ENCODE assay signal across 16 mouse cellular contexts in genomic region chr13:42498351-42498750, GRCm38 (mm10).
DNase-seq lines count a peak whose midpoint lies in the region; ATAC-seq lines count a peak whose summit lies in the region.
"Had no signal": no experiment of that assay in that cellular context is flagged by ENCODE, and none has a peak within 500 bp of the region (broad histone marks: within the 10 kb centered on the region; RNA-seq: fewer than 3 reads in every experiment).

No protein-coding gene starts in this region.

- WGBS in intestine, embryonic 15.5 days: 73% methylated on average over 4 of the region's 4 CpGs

- no peak overlapping the region for H3K9ac ChIP-seq in intestine, embryonic 15.5 days
- H3K9ac ChIP-seq: forebrain, embryonic 15.5 days; liver, embryonic 15.5 days; midbrain, embryonic 15.5 days; stomach, embryonic 15.5 days had no signal

- H3K4me1 ChIP-seq in intestine, embryonic 15.5 days (replicated peaks): no peaks in the 10 kb centered on the region
- H3K4me1 ChIP-seq: forebrain, embryonic 15.5 days; liver, embryonic 15.5 days; midbrain, embryonic 15.5 days; stomach, embryonic 15.5 days had no signal

- H3K36me3 ChIP-seq in intestine, embryonic 15.5 days: no peaks in the 10 kb centered on the region
- H3K36me3 ChIP-seq: forebrain, embryonic 15.5 days; G1E; liver, embryonic 15.5 days; midbrain, embryonic 15.5 days; stomach, embryonic 15.5 days had no signal

- H3K27me3 ChIP-seq in intestine, embryonic 15.5 days (replicated peaks): no peaks in the 10 kb centered on the region
- H3K27me3 ChIP-seq: forebrain, embryonic 15.5 days; liver, embryonic 15.5 days; midbrain, embryonic 15.5 days; stomach, embryonic 15.5 days had no signal

- DNase-seq in gastrocnemius, postnatal 14 days: peak; percentile 6
- DNase-seq in gastrocnemius, postnatal 4 days (ENCODE audit: low spot score in 2 of 2): no peak
- DNase-seq in ovary, postnatal 36 days (ENCODE audit: low spot score): peak; percentile 30
- no peak for DNase-seq in ovary, postnatal 14 days (ENCODE audit: low spot score)
- DNase-seq in adrenal gland, postnatal 25 days: peak; percentile 23
- peak; percentile 36 for DNase-seq in lung, postnatal 25 days (ENCODE audit: low spot score)
- no peak for DNase-seq in adipocyte (ENCODE audit: low spot score)
- DNase-seq: cerebellum, adult 2 months; layer of hippocampus, postnatal 36 days; right cerebral cortex, postnatal 4 days had no signal

- H3K4me2 ChIP-seq in intestine, embryonic 15.5 days (replicated peaks): no peak overlapping the region
- H3K4me2 ChIP-seq: forebrain, embryonic 15.5 days; liver, embryonic 15.5 days; midbrain, embryonic 15.5 days; stomach, embryonic 15.5 days had no signal

- H3K4me3 ChIP-seq in intestine, embryonic 15.5 days (replicated peaks): no peak overlapping the region
- H3K4me3 ChIP-seq: forebrain, embryonic 15.5 days; liver, embryonic 15.5 days; midbrain, embryonic 15.5 days; stomach, embryonic 15.5 days had no signal

- no peak overlapping the region for H3K27ac ChIP-seq in intestine, embryonic 15.5 days
- H3K27ac ChIP-seq: forebrain, embryonic 15.5 days; liver, embryonic 15.5 days; midbrain, embryonic 15.5 days; stomach, embryonic 15.5 days had no signal

- ATAC-seq in intestine, embryonic 15.5 days: no peak
- ATAC-seq: forebrain, embryonic 15.5 days; midbrain, embryonic 15.5 days had no signal

- intact Hi-C loops in gastrocnemius, postnatal 14 days (cut with DNase I; ENCODE audit: low total_unique reads): no loop called here

- H3K9me3 ChIP-seq in intestine, embryonic 15.5 days: no peaks in the 10 kb centered on the region
- H3K9me3 ChIP-seq: forebrain, embryonic 15.5 days; G1E; liver, embryonic 15.5 days; midbrain, embryonic 15.5 days; stomach, embryonic 15.5 days had no signal

Comparison
In these comparisons a context has a peak if more than half of its experiments do, and no peak if none do; other contexts are left out.
1. DNase-seq: peak in gastrocnemius, postnatal 14 days (single experiment), ovary, postnatal 36 days (single experiment), adrenal gland, postnatal 25 days (single experiment) and lung, postnatal 25 days (single experiment); none in gastrocnemius, postnatal 4 days (0 of 2), ovary, postnatal 14 days (single experiment) and adipocyte (single experiment).